Mouse (Mus musculus) thymus, postnatal 25 days (tissue): Measurements from ENCODE around the gene Tmem125.
A peak's percentile ranks its signal among the peaks of the same experiment; 100 is the strongest.

Experiments used
- DNase-seq: peaks from one replicate; pipeline ENCODE4 v3.0.0; 2022

The Tmem125 gene

DNA sequence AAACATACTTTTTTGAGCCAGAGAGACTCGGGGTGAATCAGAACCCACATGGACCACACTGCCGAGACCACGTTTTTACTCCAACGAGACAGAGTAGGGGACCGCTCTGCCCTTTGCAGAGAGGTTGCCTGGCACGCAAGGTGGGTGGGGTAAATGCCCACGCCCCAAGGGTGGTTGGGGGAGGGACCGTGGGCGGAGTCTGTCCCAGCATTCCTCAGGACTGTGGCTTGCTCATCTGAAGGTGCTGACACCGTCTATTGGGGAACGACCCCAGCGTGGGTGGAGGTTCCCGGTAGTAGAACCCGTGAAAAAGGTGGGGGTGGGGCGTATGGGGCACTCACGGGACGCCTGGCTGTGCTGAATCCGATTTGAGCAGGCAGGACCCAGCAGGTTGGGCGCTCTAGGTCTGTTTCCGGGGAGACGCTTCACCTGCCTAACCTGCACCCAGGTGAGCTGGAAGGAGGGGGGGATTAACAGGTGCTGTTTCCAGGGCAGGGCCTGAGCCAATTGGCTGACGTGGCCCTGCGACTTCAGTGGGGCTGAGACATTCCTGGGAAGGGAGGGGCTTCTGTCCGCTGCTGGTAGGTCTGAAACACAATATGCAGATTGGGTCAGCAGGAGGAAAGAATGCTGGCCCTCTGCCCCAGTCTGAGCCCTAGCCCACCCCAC lies at the start of gene Tmem125:
Gene Tmem125 (minus strand): TSS at position 453 of the 669 bp plus-strand sequence.
- DNase-seq, result peak; percentile 61

DNA sequence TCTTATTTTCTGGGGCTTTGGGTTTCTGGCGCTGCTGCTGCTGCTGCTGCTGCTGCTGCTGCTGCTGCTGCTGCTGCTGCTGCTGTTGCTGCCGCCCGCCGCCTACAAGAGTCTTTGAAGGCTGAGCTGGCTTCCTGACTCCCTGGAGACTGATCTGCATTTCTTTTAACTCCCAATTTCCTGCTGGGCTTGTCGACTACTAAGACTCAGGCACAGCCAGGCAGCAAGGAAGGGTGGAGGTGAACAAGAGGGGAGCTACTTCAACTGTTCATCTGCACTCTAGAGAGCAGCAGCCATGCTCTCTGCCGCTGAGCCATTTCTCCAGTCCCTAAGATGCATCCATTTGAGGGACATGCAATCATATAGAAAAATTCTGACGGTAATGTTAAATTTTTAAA lies 45.9 kb upstream of the Tmem125 start:
- DNase-seq, result no peak

DNA sequence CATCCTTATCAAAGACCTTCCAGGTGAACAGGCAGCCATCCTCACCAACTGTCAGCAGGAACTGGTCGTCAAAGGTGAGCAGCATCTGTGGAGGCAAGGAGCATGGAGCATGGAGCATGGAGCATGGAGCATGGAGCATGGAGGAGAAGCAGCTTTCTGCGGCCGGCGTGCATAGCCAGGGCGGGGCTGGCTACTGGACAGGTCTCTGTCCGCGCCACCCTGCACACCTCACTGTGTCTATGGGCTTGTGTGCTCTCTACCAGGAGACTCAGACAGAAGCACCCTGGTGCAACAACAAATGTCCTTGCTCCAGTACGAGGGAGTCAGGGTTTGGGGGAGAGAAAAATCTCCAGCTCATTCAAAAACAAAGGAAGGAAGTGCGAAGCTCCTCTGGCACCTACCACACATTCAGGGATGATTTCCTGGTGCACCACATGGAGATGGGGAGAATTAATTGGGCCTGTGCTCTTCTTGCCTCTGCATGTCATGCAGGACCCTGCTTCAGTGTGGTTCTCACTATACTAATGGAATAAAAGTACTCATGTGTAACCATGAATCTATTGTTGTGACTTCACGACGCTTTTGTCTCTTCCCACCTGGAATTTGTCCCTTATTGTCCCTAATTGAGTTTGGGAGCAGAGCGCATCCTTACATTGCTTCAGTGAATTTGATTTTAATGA lies 45.3 kb upstream of the Tmem125 start:
- DNase-seq, result no peak

DNA sequence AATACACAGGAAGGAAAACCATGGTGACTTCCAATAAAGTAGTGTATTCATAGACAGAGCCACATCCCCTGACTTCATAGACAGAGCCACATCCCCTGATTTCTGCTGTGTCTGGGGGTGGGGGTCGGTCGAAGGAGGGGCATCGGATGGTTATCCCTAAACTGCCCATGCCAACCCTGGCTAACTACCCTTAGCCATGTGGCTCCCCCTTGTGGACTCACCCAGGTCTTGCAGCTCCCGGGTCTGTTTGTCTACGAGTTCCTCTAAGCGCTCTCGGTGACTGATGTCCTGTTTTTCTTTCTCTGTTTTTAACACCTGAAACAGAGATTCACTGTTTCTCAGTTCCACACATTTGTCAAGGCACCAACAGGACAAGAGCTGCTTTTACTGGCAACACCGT lies 38.8 kb upstream of the Tmem125 start:
- DNase-seq, result no peak

DNA sequence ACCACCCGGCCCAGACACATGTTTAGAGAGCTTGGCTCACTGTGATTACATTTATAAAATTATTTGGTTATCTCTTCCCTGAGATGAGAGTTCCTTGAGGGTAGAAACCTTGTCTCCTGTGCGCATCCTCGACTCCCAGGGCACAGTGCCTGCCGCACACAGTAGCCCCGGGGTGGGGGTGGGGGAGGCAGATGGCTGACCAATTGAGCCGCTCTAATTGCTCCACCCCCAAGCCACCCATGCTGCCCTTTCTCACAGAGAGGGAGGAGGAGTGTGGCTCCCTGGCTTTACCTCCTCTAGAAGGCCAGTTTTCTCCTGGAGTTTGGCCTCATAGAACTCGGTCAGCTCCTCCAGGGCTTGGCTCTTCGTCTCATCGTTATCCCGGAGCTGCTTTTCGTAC lies 37.7 kb upstream of the Tmem125 start:
- no peak for DNase-seq

DNA sequence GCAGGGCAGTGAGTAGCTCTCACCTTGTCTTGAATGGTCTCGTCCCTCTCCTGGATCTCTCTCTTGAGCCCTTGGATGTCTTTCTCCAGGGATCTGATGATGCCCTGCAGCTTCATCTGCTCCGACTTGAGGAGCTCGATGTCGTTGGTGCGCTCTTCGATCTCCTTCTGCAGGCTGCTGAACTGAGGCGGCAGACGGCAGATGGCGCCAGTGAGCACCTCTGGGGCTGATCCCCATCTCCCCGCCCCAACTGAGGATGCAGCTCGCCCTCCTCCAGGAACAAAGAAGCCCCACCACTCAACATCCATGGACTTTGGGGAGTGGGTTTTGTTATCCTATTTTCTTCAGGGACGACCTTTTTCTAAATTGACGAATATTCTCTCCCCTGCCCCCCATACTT lies 35.5 kb upstream of the Tmem125 start:
- peak; percentile 36 for DNase-seq

DNA sequence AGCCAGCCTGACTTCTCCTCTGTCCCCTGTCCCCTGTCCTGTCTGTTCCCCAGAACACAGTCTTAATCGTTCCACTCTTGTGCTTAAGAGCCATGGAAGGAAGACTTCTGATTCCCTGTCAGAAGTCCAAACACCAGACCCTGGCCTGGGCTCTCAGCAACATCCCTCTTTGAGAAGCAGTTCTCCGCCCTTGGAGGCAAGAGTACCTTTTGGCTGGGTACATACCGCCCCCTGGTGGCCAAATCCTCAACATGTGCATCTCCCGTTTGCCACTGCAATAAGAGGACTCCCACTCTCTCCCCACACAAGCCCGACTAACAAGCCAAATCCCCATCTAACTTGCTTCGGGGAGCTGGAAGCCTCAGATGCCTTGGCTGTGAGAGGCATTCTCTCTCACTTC lies 32.3 kb upstream of the Tmem125 start:
- peak; percentile 68 for DNase-seq

DNA sequence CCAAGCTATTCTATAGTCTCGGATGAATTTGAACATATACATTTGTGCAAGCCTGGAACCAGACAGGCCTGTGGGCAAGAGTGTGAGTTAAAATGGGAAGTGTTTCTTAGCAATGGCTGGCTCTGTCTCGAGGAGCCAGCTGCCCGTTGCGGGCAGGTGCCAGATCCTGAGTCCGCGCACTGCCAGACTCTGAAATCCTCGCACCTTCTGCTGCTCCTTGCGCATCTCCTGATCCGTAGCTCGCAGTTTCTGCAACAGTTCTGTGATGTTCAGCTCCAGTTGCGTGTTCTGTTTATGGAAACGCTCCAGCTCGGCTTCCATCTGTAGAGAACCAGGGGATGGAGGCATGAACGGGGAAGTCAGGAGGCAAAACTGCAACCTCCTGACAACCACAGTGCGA lies 27.6 kb upstream of the Tmem125 start:
- DNase-seq, result no peak

DNA sequence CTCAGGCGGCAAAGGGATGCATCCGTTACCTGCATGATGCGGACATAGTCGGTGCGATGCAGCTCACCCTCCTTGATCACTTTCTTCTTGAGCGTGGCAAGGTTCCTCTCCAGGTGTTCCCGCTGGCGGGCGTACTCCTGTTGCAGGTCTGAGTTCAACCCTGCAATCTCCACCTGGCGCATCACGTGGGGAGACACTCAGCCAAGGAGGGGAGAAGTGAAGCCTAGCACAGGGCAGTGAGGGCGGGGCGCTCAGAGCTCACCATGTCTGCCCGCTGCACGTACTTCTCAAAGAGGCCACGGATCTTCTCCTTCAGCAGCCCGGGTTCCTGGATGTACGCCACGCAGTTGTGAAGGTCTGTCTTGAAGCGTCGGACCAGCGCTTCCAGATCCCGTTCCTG lies 25.5 kb upstream of the Tmem125 start:
- no peak for DNase-seq

DNA sequence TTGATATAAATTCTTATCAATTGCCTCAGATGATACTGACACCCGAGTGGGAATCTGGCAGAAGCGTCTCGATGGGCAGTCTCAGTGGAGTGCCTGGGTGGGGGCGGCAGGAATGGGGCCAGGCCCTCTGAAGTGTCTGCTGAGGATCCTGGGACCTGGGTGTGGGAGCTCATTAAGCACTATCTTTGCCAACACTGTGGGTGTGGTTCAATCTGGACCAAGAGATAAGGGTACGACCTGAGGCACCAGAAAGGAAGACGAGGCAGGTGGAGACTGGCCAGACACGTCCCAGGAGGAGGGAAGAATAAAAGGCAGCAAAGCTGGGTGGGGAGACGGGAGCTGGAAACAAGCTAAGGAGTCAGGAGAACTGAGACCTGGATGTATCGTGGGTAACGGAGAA lies 24.9 kb upstream of the Tmem125 start:
- DNase-seq, result no peak

DNA sequence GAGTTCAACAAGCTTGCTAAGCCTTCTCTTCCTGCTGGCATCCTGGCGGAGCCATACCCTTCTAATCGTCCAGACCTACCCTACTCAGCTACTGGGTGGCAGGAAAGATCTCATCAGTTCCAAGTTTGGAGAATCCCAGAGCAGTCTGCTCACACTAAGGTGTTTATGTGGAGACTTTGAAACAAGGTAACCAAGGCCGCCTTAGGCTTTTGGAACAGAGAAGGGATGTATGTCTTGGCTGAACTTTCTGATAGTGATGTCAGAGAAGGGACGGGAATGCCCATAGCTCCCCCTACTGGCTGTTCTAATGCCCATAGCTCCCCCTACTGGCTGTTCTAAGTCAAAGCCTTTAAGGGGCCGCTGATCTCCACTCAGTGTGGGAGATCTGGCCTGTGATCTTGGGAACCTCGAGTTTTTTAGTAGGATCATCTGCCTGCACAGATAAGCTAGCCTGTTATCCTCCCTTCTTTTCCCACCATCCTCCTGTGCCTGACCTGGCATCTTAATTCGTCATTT lies 22.4 kb upstream of the Tmem125 start:
- DNase-seq, result peak; percentile 58

DNA sequence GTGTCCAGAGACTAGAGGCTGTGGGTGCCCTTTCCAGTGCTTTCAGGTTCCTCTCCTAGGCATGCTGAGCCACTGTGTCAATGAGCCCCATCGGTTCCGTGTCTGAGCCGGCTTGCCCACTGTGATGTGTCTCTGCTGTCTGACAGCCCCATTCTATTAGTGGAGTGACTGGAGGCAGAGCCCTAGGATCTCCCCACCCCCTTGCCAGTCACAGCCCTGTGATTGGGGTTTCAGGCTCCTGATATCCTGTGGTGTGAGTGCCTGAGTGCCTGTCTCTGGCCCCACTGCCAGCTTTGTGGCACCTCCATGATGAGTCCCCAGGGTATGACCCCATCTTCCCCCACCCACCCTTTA lies 21.1 kb upstream of the Tmem125 start:
- no peak for DNase-seq

DNA sequence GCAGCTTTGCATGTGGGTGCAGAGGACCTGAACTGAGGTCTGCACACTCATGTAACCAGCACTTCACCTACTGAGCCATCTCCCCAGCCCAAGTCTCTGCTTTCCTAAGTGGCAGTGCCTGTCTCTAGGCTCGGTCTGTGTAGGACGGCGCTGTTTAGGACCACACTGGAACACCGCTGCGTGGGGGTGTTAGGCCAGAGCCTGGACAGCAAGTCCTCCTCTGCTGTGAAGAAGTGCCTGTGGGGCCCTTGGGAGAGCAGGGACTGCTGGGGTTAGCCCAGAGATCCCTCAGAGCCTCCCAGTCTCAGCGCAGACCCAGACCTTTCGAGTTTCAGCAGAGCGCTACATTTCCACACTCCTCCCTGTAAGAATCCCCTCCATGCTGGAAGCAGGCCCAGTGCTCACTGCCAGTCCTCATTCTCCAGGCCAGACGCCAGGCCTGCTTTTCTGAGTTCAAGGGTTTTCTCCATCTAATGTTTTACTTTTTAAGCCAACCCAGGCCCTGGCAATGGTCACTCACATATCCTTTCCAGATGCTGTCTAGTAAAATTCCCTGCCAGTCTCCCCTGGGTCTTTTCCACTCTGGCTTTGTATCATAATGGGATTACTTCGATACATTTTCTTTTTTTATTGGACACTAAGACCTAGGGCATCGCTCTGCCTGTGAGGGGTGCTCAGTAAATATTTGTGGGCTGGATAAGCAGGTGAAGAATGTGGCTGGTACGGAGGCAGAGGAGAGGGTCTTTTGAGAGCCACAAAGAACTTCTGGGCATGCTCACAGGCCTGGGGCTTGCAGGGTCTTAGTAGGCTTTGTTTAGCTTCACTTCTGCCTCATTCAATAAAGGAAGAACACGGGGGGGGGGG lies 20.4 kb upstream of the Tmem125 start:
- no peak for DNase-seq

DNA sequence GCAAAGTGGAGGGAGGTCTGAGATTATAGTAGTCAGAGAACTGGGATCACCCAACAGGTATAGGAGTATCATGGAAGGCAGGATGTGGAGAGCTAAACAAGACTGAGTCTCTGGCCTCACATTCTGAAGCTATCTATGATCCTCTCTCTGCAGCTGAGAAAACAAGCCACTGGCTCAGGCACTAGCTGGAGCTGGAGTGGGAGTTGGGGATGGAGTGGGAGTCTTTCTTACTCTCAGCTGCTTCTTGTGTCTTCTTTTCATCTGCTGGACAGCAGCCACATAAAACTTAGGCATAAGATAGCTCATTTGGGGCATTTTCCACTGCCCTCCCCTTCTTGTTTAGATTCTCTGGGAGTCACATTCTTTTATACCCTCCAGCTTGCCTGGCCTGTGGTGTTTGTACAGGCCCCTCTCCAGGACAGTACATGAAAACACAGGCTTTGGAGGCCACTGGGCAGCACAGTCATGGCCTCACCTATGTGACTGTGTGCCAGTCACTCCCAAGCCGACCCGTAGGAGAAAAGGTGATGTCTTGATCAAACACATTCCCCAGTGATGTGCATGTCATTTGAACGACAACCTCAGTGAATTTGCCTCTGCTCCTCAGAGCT lies 9.3 kb upstream of the Tmem125 start:
- DNase-seq, result no peak

DNA sequence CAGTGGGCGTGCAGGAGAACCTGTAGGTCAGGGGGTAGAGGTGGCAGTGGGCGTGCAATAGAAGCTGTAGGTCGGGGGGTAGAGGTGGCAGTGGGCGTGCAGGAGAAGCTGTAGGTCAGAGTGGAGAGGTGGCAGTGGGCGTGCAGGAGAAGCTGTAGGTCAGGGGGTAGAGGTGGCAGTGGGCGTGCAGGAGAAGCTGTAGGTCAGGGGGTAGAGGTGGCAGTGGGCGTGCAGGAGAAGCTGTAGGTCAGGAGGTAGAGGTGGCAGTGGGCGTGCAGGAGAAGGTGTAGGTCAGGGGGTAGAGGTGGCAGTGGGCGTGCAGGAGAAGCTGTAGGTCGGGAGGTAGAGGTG lies 4.3 kb upstream of the Tmem125 start:
- DNase-seq, result peak; percentile 28

DNA sequence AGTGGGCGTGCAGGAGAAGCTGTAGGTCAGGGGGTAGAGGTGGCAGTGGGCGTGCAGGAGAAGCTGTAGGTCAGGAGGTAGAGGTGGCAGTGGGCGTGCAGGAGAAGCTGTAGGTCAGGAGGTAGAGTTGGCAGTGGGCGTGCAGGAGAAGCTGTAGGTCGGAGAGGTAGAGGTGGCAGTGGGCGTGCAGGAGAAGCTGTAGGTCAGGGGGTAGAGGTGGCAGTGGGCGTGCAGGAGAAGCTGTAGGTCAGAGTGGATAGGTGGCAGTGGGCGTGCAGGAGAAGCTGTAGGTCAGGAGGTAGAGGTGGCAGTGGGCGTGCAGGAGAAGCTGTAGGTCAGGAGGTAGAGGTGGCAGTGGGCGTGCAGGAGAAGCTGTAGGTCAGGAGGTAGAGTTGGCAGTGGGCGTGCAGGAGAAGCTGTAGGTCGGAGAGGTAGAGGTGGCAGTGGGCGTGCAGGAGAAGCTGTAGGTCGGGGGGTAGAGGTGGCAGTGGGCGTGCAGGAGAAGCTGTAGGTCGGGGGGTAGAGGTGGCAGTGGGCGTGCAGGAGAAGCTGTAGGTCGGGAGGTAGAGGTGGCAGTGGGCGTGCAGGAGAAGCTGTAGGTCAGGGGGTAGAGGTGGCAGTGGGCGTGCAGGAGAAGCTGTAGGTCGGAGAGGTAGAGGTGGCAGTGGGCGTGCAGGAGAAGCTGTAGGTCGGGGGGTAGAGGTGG lies 3.7 kb upstream of the Tmem125 start:
- peak; percentile 57 for DNase-seq

DNA sequence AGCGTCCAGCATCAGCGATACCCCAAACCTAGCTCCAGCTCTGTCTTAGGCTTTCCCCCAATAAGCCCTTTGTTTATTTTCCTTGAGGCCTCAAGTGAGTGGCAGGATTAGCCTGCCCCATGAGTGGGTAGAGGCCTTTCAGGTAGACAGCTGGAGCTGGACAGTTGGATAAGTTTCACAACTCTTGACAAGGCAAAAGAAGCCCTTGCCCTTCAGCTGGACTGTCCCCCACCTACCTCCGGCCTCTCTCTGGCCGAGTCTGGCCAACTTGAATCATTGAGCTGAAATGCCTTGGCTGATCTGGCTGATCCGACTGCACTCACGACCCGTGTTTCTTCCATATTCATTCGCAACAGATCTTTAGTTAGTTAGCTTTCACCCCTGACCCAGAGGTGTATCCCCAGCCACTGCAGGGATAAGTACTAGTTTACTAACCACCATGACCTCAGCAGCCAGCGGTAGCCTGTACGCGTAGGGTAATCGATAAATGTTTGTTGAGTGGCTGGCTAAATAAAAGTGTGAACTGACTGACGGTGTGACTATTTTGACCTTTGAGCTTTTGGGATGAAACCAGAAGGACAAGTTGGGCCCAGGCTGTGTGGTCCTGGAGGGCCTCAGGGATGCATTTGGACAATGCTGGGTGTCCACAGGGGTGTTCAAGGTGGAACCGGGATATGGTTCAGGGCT lies 740 bp upstream of the Tmem125 start:
- DNase-seq, result no peak

DNA sequence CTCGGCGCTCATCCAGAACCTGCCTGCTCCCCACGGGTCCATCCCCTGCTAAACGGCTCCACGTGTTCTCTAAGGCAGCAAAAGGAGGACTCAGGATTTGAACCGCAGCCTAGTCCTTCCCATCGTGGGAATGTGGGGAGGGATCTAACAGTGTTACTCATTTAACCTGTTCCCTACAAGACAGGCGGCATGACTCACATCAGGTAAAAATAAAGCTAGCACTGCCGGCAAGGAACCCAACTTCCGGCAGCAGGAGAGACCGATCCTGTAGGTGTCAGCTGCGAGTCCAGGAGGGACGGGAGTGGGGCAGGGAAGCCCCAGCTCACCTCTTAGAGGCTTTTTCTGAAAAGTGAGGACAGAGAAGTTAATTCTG lies 700 bp downstream of the Tmem125 start:
- DNase-seq, result peak; percentile 23

DNA sequence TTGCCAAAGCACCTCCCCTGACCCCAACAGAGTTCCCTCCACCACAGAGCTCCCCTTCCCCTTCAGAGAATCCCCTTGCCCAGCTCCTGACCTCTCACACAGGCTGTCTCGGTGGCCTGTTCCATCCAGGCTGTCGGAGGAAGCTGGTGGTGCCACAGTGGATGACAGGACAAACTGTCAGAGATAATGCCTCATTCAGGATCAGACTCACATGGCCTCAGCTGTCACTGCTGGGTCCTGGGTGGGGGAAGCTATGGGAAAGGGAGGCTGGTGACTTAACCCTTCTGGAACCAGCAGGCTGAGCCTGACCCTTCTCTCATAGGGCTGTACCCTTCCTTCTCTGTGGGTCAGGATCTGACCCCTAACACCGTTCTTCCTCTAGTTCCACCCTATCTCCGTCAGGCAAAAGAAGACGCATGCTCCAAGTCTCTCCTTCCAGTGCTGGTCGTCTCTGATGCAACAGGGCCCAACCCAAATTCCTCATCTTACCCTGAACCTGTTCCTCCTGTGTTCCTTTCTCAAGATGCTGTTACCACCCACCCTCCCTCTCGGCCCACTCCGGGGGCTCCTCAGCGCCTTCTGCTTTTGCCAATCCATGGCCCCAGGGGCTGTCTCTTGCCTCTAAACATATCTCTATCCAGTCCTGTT lies 1.2 kb downstream of the Tmem125 start:
- no peak for DNase-seq

DNA sequence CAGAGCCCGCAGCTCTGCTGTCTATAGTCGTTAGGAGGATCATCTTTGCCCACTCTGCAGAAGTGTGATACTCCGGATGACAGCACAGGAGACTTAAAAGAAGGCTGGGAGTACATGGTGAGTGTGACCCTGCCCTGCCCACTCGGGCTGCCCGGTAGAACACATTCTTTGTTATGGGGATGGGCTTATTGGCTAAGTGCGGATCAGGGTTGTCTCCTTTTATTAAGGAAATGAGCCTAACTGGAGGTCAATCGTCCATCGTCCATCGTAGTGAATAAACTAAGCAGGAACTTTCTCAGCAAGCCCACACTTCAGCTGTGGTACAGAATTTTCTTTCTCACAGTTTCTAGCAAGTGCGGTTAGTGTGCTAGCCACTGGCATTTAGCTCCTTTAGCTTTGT lies 3.9 kb downstream of the Tmem125 start:
- DNase-seq, result no peak

DNA sequence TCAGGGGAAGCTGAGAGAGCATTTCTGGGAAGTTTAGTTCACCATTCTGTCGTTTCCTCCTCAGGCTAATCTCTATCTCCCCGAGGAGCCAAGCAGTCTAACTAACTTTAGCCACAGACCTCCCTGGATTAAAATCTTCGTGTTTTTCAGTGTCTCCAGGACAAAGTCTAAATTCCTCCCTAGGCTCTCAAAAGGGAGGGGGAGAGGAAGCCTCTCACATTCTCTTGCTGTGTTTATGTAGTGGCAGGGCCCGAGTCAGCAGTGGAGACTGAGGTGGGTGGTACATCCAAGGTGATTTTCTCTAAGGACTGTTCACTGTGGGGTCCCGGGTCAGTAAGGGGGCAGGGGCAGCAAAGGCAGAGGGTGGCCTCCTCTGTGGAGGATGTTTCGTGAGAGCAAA lies 6.0 kb downstream of the Tmem125 start:
- DNase-seq, result no peak

DNA sequence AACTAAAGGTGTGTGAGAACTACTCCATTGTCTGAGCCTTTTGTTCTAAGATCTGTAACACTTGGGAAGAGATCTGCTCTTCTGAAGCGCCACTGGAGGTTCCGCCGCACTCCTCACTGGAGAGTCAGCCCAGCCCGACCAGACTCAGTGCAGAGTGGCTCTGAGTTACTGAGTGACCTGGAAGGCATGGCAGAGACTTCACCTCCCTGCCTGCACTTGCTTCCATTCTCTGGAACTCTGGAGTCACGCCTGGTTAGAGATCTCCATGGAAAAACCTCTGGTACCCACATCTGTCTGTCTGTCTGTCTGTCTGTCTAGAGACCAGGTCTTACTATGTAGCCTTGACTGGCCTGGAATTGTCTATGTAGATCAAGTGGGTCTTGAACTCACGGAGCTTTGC lies 8.2 kb downstream of the Tmem125 start:
- no peak for DNase-seq
